Mouse (Mus musculus) lung, postnatal 0 days (tissue): ENCODE measurements at regions not wholly inside any gene's neighbourhood (a gene's known extent, or its start where the extent isn't known, plus 50 kb on each side); places are given as distances from the start of the nearest gene placed in this dataset.

Experiments
- CTCF ChIP-seq: IDR thresholded peaks from 2 replicates; pipeline ENCODE4 v1.5.1; 2016; ENCODE audit warnings: antibody characterized with exemption, mild to moderate bottlenecking
- EP300 ChIP-seq: IDR thresholded peaks from 2 replicates; pipeline ENCODE4 v1.6.1; 2016; ENCODE audit warnings: antibody characterized with exemption, mild to moderate bottlenecking, control low read depth

DNA sequence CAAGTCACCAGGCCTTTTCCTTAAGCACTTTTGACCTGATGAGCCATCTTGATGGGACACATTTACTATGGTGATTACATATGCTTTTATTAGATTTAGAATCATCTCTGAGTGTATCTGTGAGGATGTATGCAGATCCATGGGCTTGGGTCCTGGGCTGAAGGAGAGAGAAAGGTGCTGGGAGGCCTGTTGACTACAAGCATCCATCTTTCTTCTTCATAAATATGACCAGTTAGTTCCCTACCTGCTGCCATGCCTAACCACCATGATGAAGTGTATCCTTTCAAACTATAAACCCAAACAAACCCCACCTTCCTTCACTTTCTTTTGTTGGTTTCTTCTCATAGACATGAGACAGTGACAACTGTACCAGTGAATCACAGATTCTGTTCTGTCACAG lies 492.2 kb upstream of the Klf4 start:
- TF ChIP-seq CTCF (no peak), EP300 (no peak)
